Mouse (Mus musculus) CH12.LX (cell line): Measurements from ENCODE around the gene Gm37240. TPM values are rescaled to one million over a fixed set of nuclear protein-coding genes. Genes with fewer than 3 reads are reported as not detected.

ENCODE experiments used
- DNase-seq: peaks from one replicate; pipeline ENCODE4 v3.0.0-alpha.2; 2013; ENCODE audit errors: extremely low read depth
- H3K27ac ChIP-seq: 2 replicates; pipeline ENCODE4 v1.5.1; 2012; ENCODE audit warnings: low read depth, mild to moderate bottlenecking, control low read depth, moderate library complexity; ENCODE audit not compliant: insufficient read depth
- H3K27me3 ChIP-seq: replicated peaks from 2 replicates; pipeline ENCODE3; 2012; ENCODE audit warnings: inconsistent platforms
- H3K36me3 ChIP-seq, 2 experiments: replicated peaks in 1 of 2; 2 replicates each; pipeline versions ENCODE3 to v1.6.1; 2012; ENCODE audit warnings: inconsistent platforms in 1 of 2, low read length in 1 of 2, mild to moderate bottlenecking in 1 of 2, mixed read lengths in 1 of 2, moderate library complexity in 1 of 2; ENCODE audit not compliant: control insufficient read depth in 1 of 2, insufficient read depth in 1 of 2
- H3K4me1 ChIP-seq, 2 experiments: 2 replicates each; pipeline ENCODE4 v1.6.1; 2012; ENCODE audit warnings: inconsistent platforms in 1 of 2, moderate library complexity in 1 of 2; ENCODE audit not compliant: insufficient read depth in 2 of 2, control insufficient read depth in 1 of 2
- H3K4me2 ChIP-seq: 2 replicates; pipeline ENCODE4 v1.6.1; 2012; ENCODE audit warnings: low read depth, mild to moderate bottlenecking, control low read depth; ENCODE audit not compliant: poor library complexity, insufficient read depth, severe bottlenecking
- H3K4me3 ChIP-seq, 3 experiments: fragments of 150-350 bp in 1 of 3; sonication (generic) in 1 of 3; replicated peaks in 1 of 3; 2 replicates each; pipeline versions ENCODE3 to v1.5.1; 2011 to 2012; ENCODE audit warnings: low read depth in 2 of 3, low read length in 2 of 3, mild to moderate bottlenecking in 2 of 3, moderate library complexity in 2 of 3, control low read depth in 1 of 3, improper control_type of control experiment in 1 of 3, inconsistent platforms in 1 of 3, mixed read lengths in 1 of 3; ENCODE audit not compliant: poor library complexity in 1 of 3
- H3K79me2 ChIP-seq: replicated peaks from 2 replicates; pipeline ENCODE4 v1.6.1; 2012; ENCODE audit warnings: mild to moderate bottlenecking, moderate library complexity; ENCODE audit not compliant: control insufficient read depth, poor library complexity, insufficient read depth, severe bottlenecking; ENCODE audit errors: extremely low read depth
- H3K9ac ChIP-seq: 2 replicates; pipeline ENCODE4 v1.6.1; 2012; ENCODE audit warnings: low read depth, mild to moderate bottlenecking, control low read depth, moderate library complexity; ENCODE audit not compliant: insufficient read depth
- H3K9me3 ChIP-seq: replicated peaks from 2 replicates; pipeline ENCODE3; 2012; ENCODE audit warnings: low read length, inconsistent platforms, mixed read lengths
- BHLHE40 ChIP-seq: IDR thresholded peaks from 2 replicates; pipeline ENCODE4 v1.6.1; 2011; ENCODE audit warnings: mild to moderate bottlenecking, low read depth, low read length, improper control_type of control experiment
- CHD1 ChIP-seq: IDR thresholded peaks from 2 replicates; pipeline ENCODE4 v1.6.1; 2012; ENCODE audit warnings: low read depth, low read length, improper control_type of control experiment, inconsistent platforms
- CHD2 ChIP-seq: IDR thresholded peaks from 2 replicates; pipeline ENCODE4 v1.6.1; 2011; ENCODE audit warnings: low read length, improper control_type of control experiment
- E2F4 ChIP-seq: IDR thresholded peaks from 2 replicates; pipeline ENCODE4 v1.6.1; 2011; ENCODE audit warnings: low read depth, low read length, improper control_type of control experiment; ENCODE audit not compliant: insufficient replicate concordance
- ELF1 ChIP-seq: IDR thresholded peaks from 2 replicates; pipeline ENCODE4 v1.6.1; 2014; ENCODE audit warnings: low read depth, mild to moderate bottlenecking, inconsistent platforms, low read length, improper control_type of control experiment
- ETS1 ChIP-seq: conservative IDR thresholded peaks from 2 replicates; pipeline ENCODE4 v1.6.1; 2012; ENCODE audit warnings: low read depth, mild to moderate bottlenecking, inconsistent platforms, low read length, improper control_type of control experiment, moderate library complexity
- GABPA ChIP-seq: IDR thresholded peaks from 2 replicates; pipeline ENCODE4 v1.6.1; 2012; ENCODE audit warnings: low read depth, low read length, improper control_type of control experiment, inconsistent platforms; ENCODE audit not compliant: insufficient replicate concordance
- IRF4 ChIP-seq: IDR thresholded peaks from 2 replicates; pipeline ENCODE4 v1.6.1; 2014; ENCODE audit warnings: low read depth, mild to moderate bottlenecking, inconsistent platforms, low read length, improper control_type of control experiment
- JUN ChIP-seq: IDR thresholded peaks from 2 replicates; pipeline ENCODE4 v1.6.1; 2011; ENCODE audit warnings: low read depth, mild to moderate bottlenecking, low read length, improper control_type of control experiment, moderate library complexity; ENCODE audit not compliant: insufficient read depth
- JUND ChIP-seq: conservative IDR thresholded peaks from 2 replicates; pipeline ENCODE4 v1.6.1; 2011; ENCODE audit warnings: low read depth, low read length, improper control_type of control experiment
- KAT2A ChIP-seq: IDR thresholded peaks from 2 replicates; pipeline ENCODE4 v1.6.1; 2012; ENCODE audit warnings: low read length, improper control_type of control experiment, inconsistent platforms; ENCODE audit not compliant: insufficient replicate concordance
- MAFK ChIP-seq: IDR thresholded peaks from 2 replicates; pipeline ENCODE4 v1.6.1; 2011; ENCODE audit warnings: low read length, improper control_type of control experiment; ENCODE audit not compliant: insufficient replicate concordance
- MAX ChIP-seq: IDR thresholded peaks from 2 replicates; pipeline ENCODE4 v1.6.1; 2011; ENCODE audit warnings: low read length, improper control_type of control experiment
- MAZ ChIP-seq: IDR thresholded peaks from 2 replicates; pipeline ENCODE4 v1.6.1; 2012; ENCODE audit warnings: low read depth, mild to moderate bottlenecking, inconsistent platforms, low read length, improper control_type of control experiment, moderate library complexity
- MEF2A ChIP-seq: IDR thresholded peaks from 2 replicates; pipeline ENCODE4 v1.6.1; 2014; ENCODE audit warnings: low read depth, mild to moderate bottlenecking, inconsistent platforms, low read length, improper control_type of control experiment, borderline replicate concordance
- MXI1 ChIP-seq: IDR thresholded peaks from 2 replicates; pipeline ENCODE4 v1.6.1; 2011; ENCODE audit warnings: mild to moderate bottlenecking, low read depth, low read length, improper control_type of control experiment
- PAX5 ChIP-seq: IDR thresholded peaks from 2 replicates; pipeline ENCODE4 v1.6.1; 2012; ENCODE audit warnings: low read length, inconsistent platforms, mixed read lengths
- POLR2A ChIP-seq: IDR thresholded peaks from 2 replicates; pipeline ENCODE4 v1.6.1; 2011; ENCODE audit warnings: low read depth, mild to moderate bottlenecking, improper control_type of control experiment, low read length
- POLR2AphosphoS2 ChIP-seq: IDR thresholded peaks from 2 replicates; pipeline ENCODE4 v1.6.1; 2011; ENCODE audit warnings: low read depth, low read length, improper control_type of control experiment
- RAD21 ChIP-seq: IDR thresholded peaks from 2 replicates; pipeline ENCODE4 v1.6.1; 2011; ENCODE audit warnings: low read depth, mild to moderate bottlenecking, low read length, improper control_type of control experiment, moderate library complexity
- SMC3 ChIP-seq: IDR thresholded peaks from 2 replicates; pipeline ENCODE4 v1.6.1; 2011; ENCODE audit warnings: low read depth, low read length, improper control_type of control experiment
- TBP ChIP-seq: conservative IDR thresholded peaks from 2 replicates; pipeline ENCODE4 v1.6.1; 2011; ENCODE audit warnings: low read depth, low read length, improper control_type of control experiment
- TCF12 ChIP-seq: IDR thresholded peaks from 2 replicates; pipeline ENCODE4 v1.6.1; 2014; ENCODE audit warnings: low read depth, mild to moderate bottlenecking, inconsistent platforms, low read length, improper control_type of control experiment
- USF1 ChIP-seq: IDR thresholded peaks from 2 replicates; pipeline ENCODE4 v1.6.1; 2014; ENCODE audit warnings: low read depth, mild to moderate bottlenecking, inconsistent platforms, low read length, improper control_type of control experiment
- USF2 ChIP-seq: conservative IDR thresholded peaks from 2 replicates; pipeline ENCODE4 v1.6.1; 2011; ENCODE audit warnings: low read depth, low read length, improper control_type of control experiment
- ZKSCAN1 ChIP-seq: IDR thresholded peaks from 2 replicates; pipeline ENCODE4 v1.6.1; 2012; ENCODE audit warnings: low read depth, inconsistent platforms, low read length, improper control_type of control experiment, borderline replicate concordance
- ZMIZ1 ChIP-seq: IDR thresholded peaks from 2 replicates; pipeline ENCODE4 v1.6.1; 2012; ENCODE audit warnings: low read depth, mild to moderate bottlenecking, inconsistent platforms, low read length, improper control_type of control experiment
- dilution Hi-C: fragments of 300-500 bp; cut with MboI; formaldehyde crosslinking; loops from 2 replicates; pipeline ENCODE4 v1.14.3; 2020; ENCODE audit warnings: low sequenced_read_pairs; ENCODE audit not compliant: extremely low pct_unique_long_range_greater_than_20kb, extremely low pct_ligation_motif_present
- in situ Hi-C: fragments of 300-500 bp; cut with MboI; formaldehyde crosslinking; loops from 3 replicates; pipeline ENCODE4 v1.14.3; 2019; ENCODE audit warnings: low sequenced_read_pairs, low pct_ligation_motif_present, low pct_unique_long_range_greater_than_20kb, mixed read lengths
- polyA plus RNA-seq: library from polyadenylated mRNA; unstranded; fragments of >175 nt; gene quantifications from 2 replicates; pipeline ENCODE4 v1.2.1, GENCODE M21; 2012; ENCODE audit warnings: low read depth; ENCODE audit not compliant: insufficient read length
- total RNA-seq, 2 experiments: library from RNA; depleted of rRNA; stranded (reverse); fragments of 300-350 nt in 1 of 2; fragments of >200 nt in 1 of 2; gene quantifications; 2 replicates each; pipeline ENCODE4 v1.2.3; 2012 to 2014

The Gm37240 gene
- total and polyA plus RNA-seq, 3 experiments: 0.08 to 0.19 (median 0.14) TPM

DNA sequence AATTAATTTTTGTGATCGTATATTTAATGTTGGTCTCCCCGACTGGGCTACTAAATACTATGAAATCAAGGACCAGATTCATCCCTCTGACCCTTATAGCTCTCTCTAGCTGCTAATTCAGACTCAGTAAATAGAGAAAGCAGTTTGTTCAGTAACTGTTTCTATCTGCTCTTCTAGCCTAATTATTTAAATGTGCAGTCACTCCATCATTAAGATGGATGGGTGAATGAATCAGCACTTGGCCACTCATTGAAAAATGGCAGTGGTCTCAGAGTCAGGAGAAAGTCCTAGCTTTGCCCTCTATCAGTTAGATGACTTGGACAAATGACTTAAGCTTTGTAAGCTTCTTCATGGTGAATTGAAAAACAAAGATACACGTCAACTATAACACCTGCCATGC, 387.2 kb downstream of the Gm37240 start:
- Histone ChIP-seq H3K27ac (no peak overlapping the region), H3K9me3 (peaks cover 3% of the 10 kb centered on the region), H3K79me2 (no peaks in the 10 kb centered on the region), H3K4me1 (no peaks in the 10 kb centered on the region), H3K27me3 (no peaks in the 10 kb centered on the region), H3K9ac (no peak overlapping the region), H3K4me3 (no peak overlapping the region)
- in situ Hi-C loops: no loop called here
- no peak for DNase-seq
- no peak for TF ChIP-seq BHLHE40
- TF ChIP-seq CHD1: no peak
- no peak for TF ChIP-seq JUN
- no peak for TF ChIP-seq POLR2A
- TF ChIP-seq TCF12: no peak
- no peak for TF ChIP-seq PAX5
- TF ChIP-seq MAX: no peak
- TF ChIP-seq ZKSCAN1: no peak
- TF ChIP-seq USF2: no peak
- no peak for TF ChIP-seq KAT2A
- TF ChIP-seq TBP: no peak
- TF ChIP-seq RAD21: no peak
- TF ChIP-seq JUND: no peak
- TF ChIP-seq ELF1: no peak
- no peak for TF ChIP-seq SMC3
- TF ChIP-seq MEF2A: no peak
- no peak for TF ChIP-seq POLR2AphosphoS2
- TF ChIP-seq ETS1: no peak
- TF ChIP-seq MAZ: no peak
- no peak for TF ChIP-seq GABPA
- TF ChIP-seq, all 38 proteins: peak for 0
- Histone ChIP-seq H3K4me2 (no peak overlapping the region), H3K36me3 (no peaks in the 10 kb centered on the region)
- dilution Hi-C loops: no loop called here

- H3K79me2 ChIP-seq: no peaks in the 10 kb centered on the region
- dilution Hi-C loops (no loop called here), in situ Hi-C loops (no loop called here)
- H3K27me3 ChIP-seq: no peaks in the 10 kb centered on the region
- H3K9ac ChIP-seq: no peak overlapping the region
- no peak overlapping the region for H3K4me2 ChIP-seq
- no peak overlapping the region for H3K4me3 ChIP-seq
- peaks cover 0 to 3% of the 10 kb centered on the region in 2 experiments; a peak in 1 of 4 replicates for H3K4me1 ChIP-seq
- no peaks in the 10 kb centered on the region for H3K36me3 ChIP-seq
- no peaks in the 10 kb centered on the region for H3K9me3 ChIP-seq
- H3K27ac ChIP-seq: no peak overlapping the region
- DNase-seq: no peak
- TF ChIP-seq ELF1: no peak
- no peak for TF ChIP-seq PAX5
- no peak for TF ChIP-seq ZMIZ1
- no peak for TF ChIP-seq ETS1
- TF ChIP-seq ZKSCAN1: no peak
- no peak for TF ChIP-seq USF2
- TF ChIP-seq E2F4: no peak
- no peak for TF ChIP-seq RAD21
- TF ChIP-seq MAX: no peak
- TF ChIP-seq MEF2A: no peak
- no peak for TF ChIP-seq IRF4
- TF ChIP-seq GABPA: no peak
- no peak for TF ChIP-seq SMC3
- TF ChIP-seq CHD2: no peak
- TF ChIP-seq USF1: no peak
- no peak for TF ChIP-seq MXI1
- TF ChIP-seq POLR2A: no peak
- TF ChIP-seq KAT2A: no peak
- TF ChIP-seq MAFK: no peak
Measured at GRCm38 (mm10) chr3:85496146-85496545, 391.2 kb downstream of the Gm37240 start.
